Mouse (Mus musculus) myocyte (in vitro differentiated cells): ENCODE measurements around the gene Fndc3b.

Experiments used
- MYOD1 ChIP-seq, 3 experiments: IDR thresholded peaks; one replicate each; pipeline ENCODE4 v1.6.1; 2011; ENCODE audit warnings: control low read depth in 2 of 3, low read depth in 2 of 3, mild to moderate bottlenecking in 2 of 3, moderate library complexity in 1 of 3; ENCODE audit not compliant: insufficient read length in 2 of 3, control insufficient read depth in 1 of 3
- MYOG ChIP-seq, 3 experiments: IDR thresholded peaks; one replicate each; pipeline ENCODE4 v1.6.1; 2011; ENCODE audit warnings: control low read depth in 2 of 3, low read depth in 2 of 3, mild to moderate bottlenecking in 2 of 3; ENCODE audit not compliant: insufficient read length in 2 of 3, control insufficient read depth in 1 of 3, insufficient read depth in 1 of 3

DNA sequence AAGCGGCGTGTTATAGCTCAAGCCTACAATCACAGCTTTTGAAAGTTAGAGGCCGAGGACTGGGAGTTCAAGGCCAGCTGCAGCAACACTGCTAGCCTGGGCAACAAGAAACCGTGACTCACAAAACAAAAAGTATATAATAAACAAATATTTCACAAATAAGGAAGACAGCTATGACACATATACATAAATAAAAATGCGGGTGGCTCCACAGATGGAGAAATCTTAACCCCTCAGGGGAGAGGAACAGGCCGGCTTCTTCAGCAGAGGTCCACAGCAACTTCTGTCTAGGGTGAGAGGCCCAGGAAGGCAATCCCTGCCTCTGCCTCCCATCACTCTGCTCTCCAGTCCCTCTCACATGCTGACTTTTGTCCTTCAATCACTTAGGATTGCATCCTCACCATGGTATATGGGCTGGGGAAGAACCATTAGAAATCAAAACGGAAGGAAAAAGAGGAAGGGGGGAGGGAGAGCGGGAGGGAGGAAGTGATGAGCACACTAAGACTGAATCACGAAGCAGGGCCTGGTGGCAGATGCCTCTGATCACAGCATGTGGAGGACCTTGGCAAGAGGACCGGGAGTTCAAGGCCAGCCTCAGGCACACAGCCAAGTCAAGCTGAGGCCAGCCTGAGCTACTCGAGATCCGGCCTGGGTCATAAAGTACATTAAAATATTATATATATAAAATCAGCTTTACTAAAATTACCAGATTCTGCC, 21.8 kb downstream of the Fndc3b start:
- TF ChIP-seq MYOD1 (IDR thresholded peaks at IDR 0.05; ENCODE audit: control insufficient read depth in 1 of 3, insufficient read length in 2 of 3, low read depth in 2 of 3) (no peak), MYOG (IDR thresholded peaks at IDR 0.05; ENCODE audit: control insufficient read depth in 1 of 3, insufficient read depth in 1 of 3, insufficient read length in 2 of 3, low read depth in 2 of 3) (no peak)
